Mouse (Mus musculus) liver, postnatal 0 days (tissue): ENCODE measurements around the gene Rhof.

Source experiments
- CTCF ChIP-seq: sonication (generic); IDR thresholded peaks from 2 replicates; pipeline ENCODE4 v1.5.1; 2016; ENCODE audit warnings: antibody characterized with exemption, low read depth
- EP300 ChIP-seq: IDR thresholded peaks from 2 replicates; pipeline ENCODE4 v1.6.1; 2016; ENCODE audit warnings: antibody characterized with exemption, low read depth, mild to moderate bottlenecking

GRCm38 (mm10) chr5:123140694-123141554, 8.4 kb upstream of the Rhof start:
- TF ChIP-seq CTCF (peak; percentile 27; the same call in 1 of the 2 replicates), EP300 (peak; percentile 67)
